Mouse (Mus musculus): ENCODE measurements at regions not wholly inside any gene's neighbourhood (a gene's known extent, or its start where the extent isn't known, plus 50 kb on each side); places are given as distances from the start of the nearest gene placed in this dataset.

- H3K9me3 ChIP-seq (ENCODE audit: control insufficient read depth, low read length) = no peaks in the 10 kb centered on the region
- no peak overlapping the region for H3K4me3 ChIP-seq (ENCODE audit: low read depth, low read length)
- H3K4me1 ChIP-seq (ENCODE audit: control insufficient read depth, insufficient read depth, low read length) = no peaks in the 10 kb centered on the region
- H3K9ac ChIP-seq (ENCODE audit: low read length) = no peak overlapping the region
- DNase-seq (ENCODE audit: low spot score) = no peak
- ATAC-seq (ENCODE audit: insufficient read depth, low FRiP score, low TSS enrichment) = no peak
- no peak overlapping the region for H3K27ac ChIP-seq (ENCODE audit: low read depth, low read length)
- H3K27me3 ChIP-seq (ENCODE audit: control insufficient read depth, insufficient read depth, low read length) = no peaks in the 10 kb centered on the region
- H3K36me3 ChIP-seq (ENCODE audit: control insufficient read depth, insufficient read depth, low read length) = no peaks in the 10 kb centered on the region
- WGBS = 64% methylated on average over 5 of the region's 5 CpGs
- H3K4me2 ChIP-seq (ENCODE audit: low read depth) = no peak overlapping the region
These were observed 137.2 kb downstream of the Atp23 start for GRCm38 (mm10) chr10:126763976-126764375.

- Histone ChIP-seq H3K4me3 (ENCODE audit: low read depth, low read length) (no peak overlapping the region), H3K9ac (ENCODE audit: low read length) (no peak overlapping the region), H3K4me1 (ENCODE audit: control insufficient read depth, insufficient read depth, low read length) (no peaks in the 10 kb centered on the region), H3K36me3 (ENCODE audit: control insufficient read depth, insufficient read depth, low read length) (no peaks in the 10 kb centered on the region), H3K27me3 (ENCODE audit: control insufficient read depth, insufficient read depth, low read length) (no peaks in the 10 kb centered on the region), H3K4me2 (ENCODE audit: low read depth) (no peak overlapping the region), H3K27ac (ENCODE audit: low read depth, low read length) (no peak overlapping the region), H3K9me3 (ENCODE audit: control insufficient read depth, low read length) (no peaks in the 10 kb centered on the region)
- 89% methylated on average over 7 of the region's 7 CpGs for WGBS
- ATAC-seq (ENCODE audit: insufficient read depth, low FRiP score, low TSS enrichment) = no peak
- DNase-seq (ENCODE audit: low spot score) = no peak
These were observed 142.5 kb downstream of the Atp23 start for GRCm38 (mm10) chr10:126758682-126759081.

GRCm38 (mm10) chr10:126753201-126753600 lies 148.0 kb downstream of the Atp23 start:
- no peak overlapping the region for H3K4me3 ChIP-seq (ENCODE audit: low read depth, low read length)
- no peak overlapping the region for H3K4me2 ChIP-seq (ENCODE audit: low read depth)
- H3K27ac ChIP-seq (ENCODE audit: low read depth, low read length) = no peak overlapping the region
- no peaks in the 10 kb centered on the region for H3K27me3 ChIP-seq (ENCODE audit: control insufficient read depth, insufficient read depth, low read length)
- H3K4me1 ChIP-seq (ENCODE audit: control insufficient read depth, insufficient read depth, low read length) = peaks cover 9% of the 10 kb centered on the region
- WGBS = 85% methylated on average over 6 of the region's 6 CpGs
- no peak overlapping the region for H3K9ac ChIP-seq (ENCODE audit: low read length)
- H3K9me3 ChIP-seq (ENCODE audit: control insufficient read depth, low read length) = no peaks in the 10 kb centered on the region
- no peak for ATAC-seq (ENCODE audit: insufficient read depth, low FRiP score, low TSS enrichment)
- no peak for DNase-seq (ENCODE audit: low spot score)
- H3K36me3 ChIP-seq (ENCODE audit: control insufficient read depth, insufficient read depth, low read length) = no peaks in the 10 kb centered on the region

- H3K27ac ChIP-seq (ENCODE audit: low read depth, low read length) = no peak overlapping the region
- no peaks in the 10 kb centered on the region for H3K27me3 ChIP-seq (ENCODE audit: control insufficient read depth, insufficient read depth, low read length)
- H3K4me3 ChIP-seq (ENCODE audit: low read depth, low read length) = no peak overlapping the region
- H3K9ac ChIP-seq (ENCODE audit: low read length) = no peak overlapping the region
- ATAC-seq (ENCODE audit: insufficient read depth, low FRiP score, low TSS enrichment) = no peak
- no peak overlapping the region for H3K4me2 ChIP-seq (ENCODE audit: low read depth)
- no peaks in the 10 kb centered on the region for H3K9me3 ChIP-seq (ENCODE audit: control insufficient read depth, low read length)
- no peaks in the 10 kb centered on the region for H3K36me3 ChIP-seq (ENCODE audit: control insufficient read depth, insufficient read depth, low read length)
- DNase-seq (ENCODE audit: low spot score) = peak; percentile 16
- H3K4me1 ChIP-seq (ENCODE audit: control insufficient read depth, insufficient read depth, low read length) = peaks cover 9% of the 10 kb centered on the region
- WGBS = 67% methylated on average over 11 of the region's 11 CpGs
These were observed 148.5 kb downstream of the Atp23 start for GRCm38 (mm10) chr10:126752699-126753098.

- Histone ChIP-seq H3K27me3 (ENCODE audit: control insufficient read depth, insufficient read depth, low read length) (no peaks in the 10 kb centered on the region), H3K4me2 (ENCODE audit: low read depth) (no peak overlapping the region), H3K9me3 (ENCODE audit: control insufficient read depth, low read length) (no peaks in the 10 kb centered on the region), H3K4me3 (ENCODE audit: low read depth, low read length) (no peak overlapping the region), H3K9ac (ENCODE audit: low read length) (no peak overlapping the region), H3K36me3 (ENCODE audit: control insufficient read depth, insufficient read depth, low read length) (no peaks in the 10 kb centered on the region), H3K4me1 (ENCODE audit: control insufficient read depth, insufficient read depth, low read length) (peaks cover 9% of the 10 kb centered on the region), H3K27ac (ENCODE audit: low read depth, low read length) (no peak overlapping the region)
- DNase-seq (ENCODE audit: low spot score) = peak; percentile 32
- WGBS = 27% methylated on average over 17 of the region's 17 CpGs
- ATAC-seq (ENCODE audit: insufficient read depth, low FRiP score, low TSS enrichment) = peak; percentile 81
These were observed 152.3 kb downstream of the Atp23 start for GRCm38 (mm10) chr10:126748696-126749466.

GRCm38 (mm10) chr10:126734661-126735060 lies 166.5 kb downstream of the Atp23 start:
- H3K4me1 ChIP-seq (ENCODE audit: control insufficient read depth, insufficient read depth, low read length) = no peaks in the 10 kb centered on the region
- H3K4me3 ChIP-seq (ENCODE audit: low read depth, low read length) = no peak overlapping the region
- H3K4me2 ChIP-seq (ENCODE audit: low read depth) = no peak overlapping the region
- 70% methylated on average over 2 of the region's 2 CpGs for WGBS
- ATAC-seq (ENCODE audit: insufficient read depth, low FRiP score, low TSS enrichment) (no peak), DNase-seq (ENCODE audit: low spot score) (no peak)
- no peak overlapping the region for H3K27ac ChIP-seq (ENCODE audit: low read depth, low read length)
- no peak overlapping the region for H3K9ac ChIP-seq (ENCODE audit: low read length)
- H3K27me3 ChIP-seq (ENCODE audit: control insufficient read depth, insufficient read depth, low read length) = no peaks in the 10 kb centered on the region
- no peaks in the 10 kb centered on the region for H3K9me3 ChIP-seq (ENCODE audit: control insufficient read depth, low read length)
- H3K36me3 ChIP-seq (ENCODE audit: control insufficient read depth, insufficient read depth, low read length) = no peaks in the 10 kb centered on the region

- whole genome bisulfite sequencing = 88% methylated on average over 4 of the region's 4 CpGs
- Histone ChIP-seq H3K27me3 (ENCODE audit: control insufficient read depth, insufficient read depth, low read length) (no peaks in the 10 kb centered on the region), H3K4me1 (ENCODE audit: control insufficient read depth, insufficient read depth, low read length) (no peaks in the 10 kb centered on the region), H3K9ac (ENCODE audit: low read length) (no peak overlapping the region), H3K36me3 (ENCODE audit: control insufficient read depth, insufficient read depth, low read length) (no peaks in the 10 kb centered on the region), H3K4me2 (ENCODE audit: low read depth) (no peak overlapping the region), H3K4me3 (ENCODE audit: low read depth, low read length) (no peak overlapping the region), H3K9me3 (ENCODE audit: control insufficient read depth, low read length) (no peaks in the 10 kb centered on the region), H3K27ac (ENCODE audit: low read depth, low read length) (no peak overlapping the region)
- ATAC-seq (ENCODE audit: insufficient read depth, low FRiP score, low TSS enrichment) (no peak), DNase-seq (ENCODE audit: low spot score) (no peak)
These were observed 173.3 kb downstream of the Atp23 start for GRCm38 (mm10) chr10:126727840-126728239.

GRCm38 (mm10) chr10:126717961-126718360 lies 183.2 kb downstream of the Atp23 start:
- no peak for ATAC-seq (ENCODE audit: insufficient read depth, low FRiP score, low TSS enrichment)
- WGBS = 78% methylated on average over 2 of the region's 2 CpGs
- no peaks in the 10 kb centered on the region for H3K27me3 ChIP-seq (ENCODE audit: control insufficient read depth, insufficient read depth, low read length)
- no peak for DNase-seq (ENCODE audit: low spot score)
- H3K4me3 ChIP-seq (ENCODE audit: low read depth, low read length) = no peak overlapping the region
- no peak overlapping the region for H3K9ac ChIP-seq (ENCODE audit: low read length)
- no peaks in the 10 kb centered on the region for H3K36me3 ChIP-seq (ENCODE audit: control insufficient read depth, insufficient read depth, low read length)
- H3K9me3 ChIP-seq (ENCODE audit: control insufficient read depth, low read length) = no peaks in the 10 kb centered on the region
- no peak overlapping the region for H3K4me2 ChIP-seq (ENCODE audit: low read depth)
- no peaks in the 10 kb centered on the region for H3K4me1 ChIP-seq (ENCODE audit: control insufficient read depth, insufficient read depth, low read length)
- H3K27ac ChIP-seq (ENCODE audit: low read depth, low read length) = no peak overlapping the region

- no peaks in the 10 kb centered on the region for H3K4me1 ChIP-seq (ENCODE audit: control insufficient read depth, insufficient read depth, low read length)
- H3K4me3 ChIP-seq (ENCODE audit: low read depth, low read length) = no peak overlapping the region
- H3K36me3 ChIP-seq (ENCODE audit: control insufficient read depth, insufficient read depth, low read length) = no peaks in the 10 kb centered on the region
- no peak overlapping the region for H3K4me2 ChIP-seq (ENCODE audit: low read depth)
- no peak for ATAC-seq (ENCODE audit: insufficient read depth, low FRiP score, low TSS enrichment)
- 47% methylated on average over 3 of the region's 3 CpGs for WGBS
- no peaks in the 10 kb centered on the region for H3K9me3 ChIP-seq (ENCODE audit: control insufficient read depth, low read length)
- H3K9ac ChIP-seq (ENCODE audit: low read length) = no peak overlapping the region
- no peaks in the 10 kb centered on the region for H3K27me3 ChIP-seq (ENCODE audit: control insufficient read depth, insufficient read depth, low read length)
- DNase-seq (ENCODE audit: low spot score) = no peak
- H3K27ac ChIP-seq (ENCODE audit: low read depth, low read length) = no peak overlapping the region
These were observed 189.4 kb downstream of the Atp23 start for GRCm38 (mm10) chr10:126711758-126712157.
